Mouse (Mus musculus): ENCODE results near the gene Ercc8.

The Ercc8 gene

DNA sequence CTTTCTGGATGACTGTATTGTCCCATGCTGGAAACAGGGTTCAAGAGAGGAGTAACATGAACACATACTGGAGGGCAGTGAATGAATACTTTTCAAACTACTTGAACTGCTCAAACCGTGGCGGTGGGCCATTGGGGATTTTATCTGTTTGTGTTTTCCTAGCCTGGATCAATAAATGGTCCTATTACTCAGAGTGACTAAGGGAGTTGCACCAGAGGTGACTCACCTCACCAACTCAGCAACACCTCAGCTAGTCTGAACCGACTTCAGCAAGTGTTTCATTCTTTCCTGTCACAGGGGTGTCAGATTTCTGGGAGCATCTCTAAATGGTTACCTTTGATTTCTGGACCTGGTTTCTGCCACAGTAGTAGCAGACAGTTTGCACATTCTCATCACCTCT is 70.7 kb downstream of the Ercc8 start:
- no peak for DNase-seq

DNA sequence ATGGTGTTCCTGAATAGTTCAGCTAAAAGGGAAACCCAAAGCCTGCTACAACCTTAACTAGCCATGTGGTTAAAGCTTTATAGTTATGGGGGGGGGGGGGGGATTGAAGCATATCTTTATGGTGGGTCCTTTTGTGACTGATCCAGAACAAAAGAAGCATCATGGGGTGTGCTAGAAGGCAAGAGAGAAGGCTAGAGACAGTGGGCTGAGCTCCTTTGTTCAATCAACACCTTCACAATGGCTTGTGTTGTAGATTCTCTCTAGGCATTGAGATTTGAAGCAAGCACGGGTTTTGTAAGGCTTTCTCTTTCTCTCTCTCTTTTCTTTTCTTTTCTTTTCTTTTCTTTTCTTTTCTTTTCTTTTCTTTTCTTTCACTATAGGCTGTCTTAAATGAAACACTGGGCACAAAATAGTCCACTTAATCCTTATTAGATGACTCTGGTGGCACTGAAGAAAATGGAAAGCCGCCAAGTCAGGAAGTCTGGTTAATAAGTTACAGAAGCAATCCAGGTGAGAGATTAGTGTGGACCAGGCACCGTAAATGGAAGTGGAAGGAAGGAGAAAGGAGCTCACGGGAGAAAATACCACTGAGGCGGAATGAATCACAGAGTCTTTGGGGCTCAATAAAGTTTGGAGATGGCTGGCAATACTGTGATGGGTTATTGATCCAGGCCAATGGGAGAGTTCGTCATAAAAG is 71.3 kb downstream of the Ercc8 start:
- DNase-seq: peak; percentile 54

DNA sequence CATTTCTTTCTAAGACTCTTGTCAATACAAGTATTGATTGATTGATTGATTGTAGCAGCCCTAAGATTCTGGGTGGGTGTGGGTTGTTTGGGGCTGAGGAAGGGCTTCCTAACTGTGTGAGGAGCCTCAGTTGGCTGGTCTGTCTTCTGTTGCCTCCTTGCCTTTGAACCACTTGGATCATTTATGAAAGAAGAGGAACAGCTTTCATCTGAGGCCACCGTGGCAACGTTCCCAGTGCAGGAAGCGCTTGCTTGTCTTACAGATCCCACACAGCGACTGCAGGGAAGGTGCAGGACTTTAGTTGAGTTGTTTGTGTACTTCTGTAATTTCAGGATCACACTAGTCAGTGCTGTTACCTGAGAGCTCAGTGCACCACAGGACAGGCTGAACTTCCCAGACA is 81.5 kb downstream of the Ercc8 start:
- no peak for DNase-seq

DNA sequence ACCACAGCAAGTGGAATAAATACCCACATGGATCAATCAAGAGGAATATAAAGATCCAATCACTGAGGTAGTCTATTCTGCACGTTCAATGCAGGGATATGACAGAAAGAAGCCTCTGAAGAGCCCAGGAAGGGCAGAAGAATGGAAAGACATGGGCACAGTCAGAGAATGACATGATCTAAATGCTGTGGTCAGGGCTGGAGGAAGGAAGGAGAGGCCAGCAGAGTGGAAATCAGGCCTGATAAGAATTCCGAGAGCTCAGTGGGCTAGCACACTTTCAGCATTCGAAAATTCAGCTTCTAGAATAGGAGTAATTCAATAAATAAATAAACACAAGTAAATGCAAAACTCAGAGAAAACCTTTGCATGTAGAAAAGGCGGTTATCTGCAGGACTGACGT is 83.2 kb downstream of the Ercc8 start:
- no peak for DNase-seq
